Mouse (Mus musculus) embryonic facial prominence, embryonic 12.5 days (tissue): Measurements from ENCODE around the gene Zp3. TPM values are rescaled to one million over a fixed set of nuclear protein-coding genes. Genes with fewer than 3 reads are reported as not detected.
A peak's percentile ranks its signal among the peaks of the same experiment; 100 is the strongest.

Experiments
- ATAC-seq: fragments of 200-750 bp; cut with Nextera tagmentation; 2 replicates; pipeline ENCODE4 v1.8.0; 2017; ENCODE audit not compliant: insufficient number of reproducible peaks, insufficient read depth, low FRiP score, low TSS enrichment
- H3K27ac ChIP-seq: fragments of 300-500 bp; sonication (generic); 2 replicates; pipeline ENCODE4 v1.5.1; 2016; ENCODE audit warnings: mild to moderate bottlenecking
- H3K27me3 ChIP-seq: fragments of 300-500 bp; sonication (generic); 2 replicates; pipeline ENCODE4 v1.6.1; 2016; ENCODE audit warnings: mild to moderate bottlenecking, moderate library complexity
- H3K36me3 ChIP-seq: fragments of 300-500 bp; sonication (generic); 2 replicates; pipeline ENCODE4 v1.6.1; 2016; ENCODE audit warnings: mild to moderate bottlenecking
- H3K4me1 ChIP-seq: fragments of 300-500 bp; sonication (generic); 2 replicates; pipeline ENCODE4 v1.6.1; 2016
- H3K4me2 ChIP-seq: fragments of 300-500 bp; sonication (generic); replicated peaks from 2 replicates; pipeline ENCODE4 v1.6.1; 2016; ENCODE audit warnings: mild to moderate bottlenecking, moderate library complexity
- H3K4me3 ChIP-seq: fragments of 300-500 bp; sonication (generic); 2 replicates; pipeline ENCODE4 v1.5.1; 2016; ENCODE audit warnings: mild to moderate bottlenecking
- H3K9ac ChIP-seq: fragments of 300-500 bp; sonication (generic); 2 replicates; pipeline ENCODE4 v1.6.1; 2016; ENCODE audit warnings: mild to moderate bottlenecking, moderate library complexity
- H3K9me3 ChIP-seq: fragments of 300-500 bp; sonication (generic); 2 replicates; pipeline ENCODE4 v1.6.1; 2016; ENCODE audit warnings: mild to moderate bottlenecking, moderate library complexity
- WGBS: fragments of 180-500 bp; shearing (Covaris S2); methylation state at CpG from one replicate; pipeline ENCODE4 v1.1.7; 2016; 5-methylcytosine and 5-hydroxymethylcytosine counted together
- polyA plus RNA-seq: library from polyadenylated mRNA; unstranded; fragments of >200 nt; fragmentation: Nextera tagmentation; extraction: Ambion mirVana; gene quantifications from 2 replicates; pipeline ENCODE4 v1.2.1, GENCODE M21; 2016

Zp3 gene
- polyA plus RNA-seq, 1 experiment from 2014 or later = 0.12 TPM

DNA sequence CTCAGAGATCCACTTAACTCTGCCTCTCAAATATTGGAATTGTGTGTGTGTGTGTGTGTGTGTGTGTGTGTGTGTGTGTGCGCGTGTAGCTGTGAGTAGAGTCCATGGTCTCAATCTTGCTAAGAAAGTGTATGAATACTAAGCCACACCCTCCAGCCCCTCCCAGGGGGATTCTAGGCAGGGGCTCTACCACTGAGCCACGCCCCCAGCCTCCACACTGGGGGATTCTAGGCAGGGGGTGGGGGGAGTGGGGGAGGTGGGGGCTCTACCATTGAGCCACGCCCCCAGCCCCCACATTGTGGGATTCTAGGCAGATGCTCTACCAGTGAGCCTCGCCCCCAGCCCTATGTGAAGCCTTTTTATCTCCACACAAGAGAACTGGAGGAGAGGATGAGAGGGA lies 33.3 kb upstream of the Zp3 start:
- Histone ChIP-seq H3K4me1 (peaks cover 7% of the 10 kb centered on the region; the same call in 1 of the 2 replicates), H3K27me3 (no peaks in the 10 kb centered on the region), H3K4me3 (no peak overlapping the region), H3K4me2 (no peak overlapping the region; the same call in 1 of the 2 replicates), H3K9me3 (no peaks in the 10 kb centered on the region), H3K27ac (no peak overlapping the region), H3K9ac (no peak overlapping the region), H3K36me3 (no peaks in the 10 kb centered on the region)
- no peak for ATAC-seq
- 66% methylated on average over 5 of the region's 5 CpGs for WGBS

DNA sequence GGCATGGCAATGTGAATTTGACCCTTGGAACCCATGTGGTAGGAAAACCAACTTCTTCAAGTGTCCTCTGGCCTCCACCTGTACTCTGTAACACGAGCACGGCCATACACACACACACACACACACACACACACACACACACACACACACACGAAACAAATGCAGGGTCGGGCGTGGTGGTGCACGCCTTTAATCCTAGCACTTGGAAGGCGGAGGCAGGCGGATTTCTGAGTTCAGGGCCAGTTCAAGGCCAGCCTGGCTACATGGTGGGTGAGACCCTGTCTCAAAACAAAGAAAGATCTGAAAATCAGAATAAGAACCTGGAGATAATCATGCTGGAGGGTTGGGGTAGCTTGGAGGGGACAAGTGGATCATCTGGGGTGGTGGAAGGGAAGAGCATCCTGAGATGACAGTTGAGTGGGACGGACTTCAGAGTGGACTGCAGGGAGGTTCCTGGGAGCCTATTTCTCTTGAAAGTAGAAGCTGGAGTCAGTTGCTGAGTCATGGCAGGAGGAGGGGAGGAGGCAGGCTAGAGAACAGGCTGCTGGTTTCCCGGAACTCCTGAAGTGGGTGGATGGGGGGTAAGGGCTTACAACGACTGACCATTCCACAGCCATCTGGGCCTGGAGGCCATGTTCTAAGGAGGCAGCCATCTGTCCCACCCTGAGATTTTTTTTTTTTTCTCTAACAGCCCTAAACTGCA lies 29.0 kb upstream of the Zp3 start:
- no peaks in the 10 kb centered on the region for H3K27me3 ChIP-seq
- no peak for ATAC-seq
- H3K4me2 ChIP-seq = no peak overlapping the region
- H3K9ac ChIP-seq = no peak overlapping the region
- no peak overlapping the region for H3K27ac ChIP-seq
- WGBS = 77% methylated on average over 11 of the region's 11 CpGs
- H3K4me1 ChIP-seq = peaks cover 5% of the 10 kb centered on the region; the same call in 1 of the 2 replicates
- H3K9me3 ChIP-seq = no peaks in the 10 kb centered on the region
- no peaks in the 10 kb centered on the region for H3K36me3 ChIP-seq
- H3K4me3 ChIP-seq = no peak overlapping the region

DNA sequence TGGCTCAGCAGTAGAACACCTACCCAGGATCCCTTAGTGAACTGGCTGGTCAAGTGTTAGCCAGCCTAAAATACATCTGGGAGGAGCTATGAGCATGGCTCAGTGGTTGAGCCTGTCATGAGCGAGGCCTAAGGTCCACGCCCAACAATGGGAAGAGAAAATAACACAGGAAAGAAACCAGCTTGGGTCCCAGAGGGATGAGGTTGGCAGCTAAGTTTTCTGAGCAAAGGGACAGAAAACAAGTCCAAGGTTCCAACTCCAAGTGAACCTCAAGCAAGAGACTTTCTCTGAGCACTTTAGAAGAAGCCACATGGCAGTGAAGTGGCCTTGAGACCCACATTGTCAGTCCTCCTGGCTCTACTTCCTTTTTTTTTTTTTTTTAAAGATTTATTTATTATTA lies 28.2 kb upstream of the Zp3 start:
- 0 out of 2 replicates have a peak, but pooled peaks have one; percentile 37 for ATAC-seq
- H3K4me2 ChIP-seq = no peak overlapping the region
- WGBS = 95% methylated on average over 2 of the region's 2 CpGs
- no peak overlapping the region for H3K27ac ChIP-seq
- peaks cover 2% of the 10 kb centered on the region; the same call in 1 of the 2 replicates for H3K4me1 ChIP-seq
- H3K9me3 ChIP-seq = no peaks in the 10 kb centered on the region
- no peaks in the 10 kb centered on the region for H3K36me3 ChIP-seq
- no peak overlapping the region for H3K4me3 ChIP-seq
- no peak overlapping the region for H3K9ac ChIP-seq
- H3K27me3 ChIP-seq = no peaks in the 10 kb centered on the region

DNA sequence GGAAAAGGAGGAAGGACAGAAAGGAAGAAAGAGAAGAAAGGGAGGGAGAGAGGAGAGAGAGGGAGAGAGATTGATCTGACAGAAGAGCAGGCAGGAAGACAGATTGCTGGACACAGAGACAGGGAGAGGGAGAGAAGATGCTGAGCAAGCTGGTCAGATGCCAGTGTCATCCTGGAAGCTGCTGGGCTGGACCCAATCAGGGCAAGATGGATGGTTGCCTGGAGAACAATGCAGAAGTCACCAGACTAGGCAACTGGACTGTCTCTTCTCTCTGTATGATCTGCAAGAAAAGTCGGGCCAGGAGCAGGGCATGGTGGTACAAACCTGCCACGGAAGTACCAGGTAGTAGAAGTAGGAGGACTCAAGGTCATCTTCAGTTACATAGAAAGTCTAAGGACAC lies 27.1 kb upstream of the Zp3 start:
- no peak for ATAC-seq

DNA sequence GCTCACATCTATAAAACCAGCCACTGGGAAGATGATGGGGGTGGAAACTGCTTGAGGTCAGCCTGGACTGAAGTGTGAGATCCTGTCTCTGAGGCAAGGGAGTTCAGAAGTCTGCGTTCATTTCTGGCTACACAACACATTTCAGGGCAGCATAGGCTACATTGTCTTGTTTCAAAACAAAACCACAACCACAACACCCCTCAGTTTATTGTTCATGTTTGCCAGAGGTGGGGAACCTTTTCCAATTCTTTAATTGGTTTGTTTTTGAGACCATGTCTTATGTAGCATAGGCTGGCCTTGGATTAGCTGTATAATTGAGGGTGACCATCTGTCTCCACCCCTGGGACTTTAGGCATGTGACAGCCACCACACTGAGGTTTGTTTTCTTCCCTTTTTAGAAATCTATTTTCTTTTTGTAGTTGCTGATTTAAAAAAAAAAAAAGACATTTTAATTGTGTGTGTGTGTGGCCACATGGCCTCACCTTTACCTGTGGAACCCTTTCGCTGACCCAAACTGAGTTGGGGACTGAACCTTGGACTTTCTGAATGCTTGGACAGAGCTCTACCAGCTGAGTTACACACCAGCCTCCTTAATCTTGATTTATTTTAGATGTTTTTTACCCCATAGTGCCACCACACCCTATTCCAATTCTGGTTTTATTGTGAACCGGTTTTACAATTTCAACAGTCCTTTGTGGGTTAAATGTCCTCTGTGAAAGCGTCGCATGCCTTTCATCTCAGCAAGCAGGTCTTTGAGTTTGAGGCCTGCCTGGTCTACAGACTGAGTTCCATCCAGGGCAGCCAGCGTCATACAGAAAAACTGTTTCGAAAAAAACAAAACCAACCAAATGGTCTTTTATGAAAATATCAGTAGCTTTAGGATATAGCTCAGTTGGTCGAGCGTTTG lies 23.3 kb upstream of the Zp3 start:
- WGBS = 86% methylated on average over 9 of the region's 9 CpGs
- Histone ChIP-seq H3K27ac (peak overlapping the region; percentile 84), H3K9ac (no peak overlapping the region; the same call in 1 of the 2 replicates), H3K4me2 (peak overlapping the region; percentile 45), H3K36me3 (no peaks in the 10 kb centered on the region), H3K27me3 (no peaks in the 10 kb centered on the region), H3K4me1 (no peaks in the 10 kb centered on the region), H3K9me3 (no peaks in the 10 kb centered on the region), H3K4me3 (no peak overlapping the region)
- ATAC-seq = no peak

More for the DNA sequence above, 27.1 kb upstream of the Zp3 start:
- Histone ChIP-seq H3K9ac (no peak overlapping the region), H3K9me3 (no peaks in the 10 kb centered on the region), H3K27me3 (no peaks in the 10 kb centered on the region), H3K4me2 (no peak overlapping the region), H3K36me3 (no peaks in the 10 kb centered on the region), H3K4me1 (no peaks in the 10 kb centered on the region), H3K27ac (0 out of 2 replicates have a peak overlapping the region, but pooled peaks have one; percentile 23), H3K4me3 (no peak overlapping the region)
- WGBS = 84% methylated on average over 2 of the region's 2 CpGs

DNA sequence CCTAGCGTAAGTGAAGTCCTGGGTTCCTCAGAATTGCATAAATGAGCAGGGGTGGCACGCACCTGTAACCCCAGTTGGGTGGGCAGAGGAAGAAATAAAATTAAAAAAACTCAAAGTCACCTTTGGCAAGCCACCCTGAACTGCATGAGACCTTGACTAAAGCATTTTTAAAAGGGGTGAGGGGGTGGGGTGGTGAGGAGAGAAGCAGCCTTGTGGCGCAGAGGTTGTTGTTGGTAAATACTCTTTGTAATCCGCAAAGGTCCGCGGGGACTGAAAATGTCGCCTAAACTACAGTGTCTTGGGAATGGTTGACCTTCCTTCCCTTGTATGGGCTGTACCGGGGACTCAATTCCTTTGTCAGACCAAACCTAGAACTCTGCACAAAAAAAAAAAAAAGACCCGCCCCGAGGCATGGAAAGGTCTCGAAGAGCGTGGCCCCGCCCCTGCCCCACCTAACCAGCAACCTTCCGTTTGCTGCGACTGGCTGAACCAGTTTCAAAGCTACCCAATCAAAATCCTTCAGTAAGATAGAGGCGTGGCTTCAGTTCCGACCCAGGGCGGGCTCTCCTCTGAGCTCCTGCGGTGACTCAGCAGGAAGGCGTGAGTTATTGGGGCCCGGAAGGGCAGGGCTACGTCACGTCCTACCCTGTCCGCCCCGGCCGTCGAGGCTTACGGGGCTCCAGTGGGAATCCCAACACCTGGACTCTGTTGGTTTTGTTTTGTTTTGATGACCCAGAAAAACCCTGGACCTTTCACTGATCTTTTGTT lies 22.5 kb upstream of the Zp3 start:
- 7% methylated on average over 28 of the region's 28 CpGs for WGBS
- no peaks in the 10 kb centered on the region for H3K4me1 ChIP-seq
- peak overlapping the region; percentile 84 for H3K27ac ChIP-seq
- peak overlapping the region; percentile 20; the same call in 1 of the 2 replicates for H3K9ac ChIP-seq
- H3K27me3 ChIP-seq = no peaks in the 10 kb centered on the region
- H3K9me3 ChIP-seq = no peaks in the 10 kb centered on the region
- no peaks in the 10 kb centered on the region for H3K36me3 ChIP-seq
- ATAC-seq = peak; percentile 62
- peak overlapping the region; percentile 28 for H3K4me3 ChIP-seq
- H3K4me2 ChIP-seq = peak overlapping the region; percentile 45

DNA sequence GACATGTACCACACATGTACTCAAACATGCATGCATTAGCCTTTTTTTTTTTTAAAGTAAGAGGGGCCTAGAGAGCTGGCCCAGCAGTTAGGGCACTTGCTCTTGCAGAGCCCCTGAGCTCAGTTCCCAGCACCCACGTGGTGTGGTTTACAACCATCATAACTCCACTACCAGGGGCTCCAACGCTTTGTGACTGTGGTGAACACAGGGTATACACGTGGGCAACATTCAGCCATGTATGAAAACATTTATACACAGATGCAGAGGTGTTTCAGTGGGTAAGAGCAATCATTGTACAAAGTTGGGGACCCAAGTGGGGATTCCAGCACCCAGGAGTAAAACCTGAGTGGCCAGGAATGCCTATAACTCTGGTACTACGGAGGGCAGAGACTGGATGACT lies 21.5 kb upstream of the Zp3 start:
- 91% methylated on average over 4 of the region's 4 CpGs for WGBS
- Histone ChIP-seq H3K9ac (no peak overlapping the region), H3K4me2 (no peak overlapping the region), H3K9me3 (no peaks in the 10 kb centered on the region), H3K27ac (no peak overlapping the region; the same call in 1 of the 2 replicates), H3K36me3 (no peaks in the 10 kb centered on the region), H3K27me3 (no peaks in the 10 kb centered on the region), H3K4me3 (0 out of 2 replicates have a peak overlapping the region, but pooled peaks have one; percentile 28), H3K4me1 (0 out of 2 replicates have a peak, but pooled peaks cover 4% of the 10 kb centered on the region)
- no peak for ATAC-seq

DNA sequence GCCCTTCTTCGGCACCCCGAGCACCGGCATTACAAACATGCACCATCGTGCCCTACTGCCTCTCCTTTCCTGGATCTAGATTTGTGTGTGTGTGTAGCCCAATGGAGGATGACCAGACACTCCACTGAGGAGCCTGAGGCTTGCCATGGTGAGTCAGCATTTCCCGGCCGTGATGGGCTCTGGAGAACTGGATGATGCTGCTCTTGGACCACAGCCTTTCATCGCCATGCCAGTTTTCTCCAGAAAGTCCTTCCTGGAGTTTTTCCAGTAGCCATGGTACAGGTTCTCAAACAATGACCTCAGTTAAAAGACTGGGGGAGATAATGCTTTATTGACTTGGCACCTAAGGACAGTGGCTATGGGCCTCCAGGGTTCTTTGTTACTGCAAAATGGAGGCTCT lies 20.0 kb upstream of the Zp3 start:
- H3K9me3 ChIP-seq = no peaks in the 10 kb centered on the region
- no peaks in the 10 kb centered on the region for H3K36me3 ChIP-seq
- H3K4me2 ChIP-seq = no peak overlapping the region
- H3K4me1 ChIP-seq = 0 out of 2 replicates have a peak, but pooled peaks cover 4% of the 10 kb centered on the region
- WGBS = 94% methylated on average over 7 of the region's 7 CpGs
- H3K4me3 ChIP-seq = no peak overlapping the region
- no peak overlapping the region for H3K27ac ChIP-seq
- no peaks in the 10 kb centered on the region for H3K27me3 ChIP-seq
- no peak for ATAC-seq
- H3K9ac ChIP-seq = no peak overlapping the region

DNA sequence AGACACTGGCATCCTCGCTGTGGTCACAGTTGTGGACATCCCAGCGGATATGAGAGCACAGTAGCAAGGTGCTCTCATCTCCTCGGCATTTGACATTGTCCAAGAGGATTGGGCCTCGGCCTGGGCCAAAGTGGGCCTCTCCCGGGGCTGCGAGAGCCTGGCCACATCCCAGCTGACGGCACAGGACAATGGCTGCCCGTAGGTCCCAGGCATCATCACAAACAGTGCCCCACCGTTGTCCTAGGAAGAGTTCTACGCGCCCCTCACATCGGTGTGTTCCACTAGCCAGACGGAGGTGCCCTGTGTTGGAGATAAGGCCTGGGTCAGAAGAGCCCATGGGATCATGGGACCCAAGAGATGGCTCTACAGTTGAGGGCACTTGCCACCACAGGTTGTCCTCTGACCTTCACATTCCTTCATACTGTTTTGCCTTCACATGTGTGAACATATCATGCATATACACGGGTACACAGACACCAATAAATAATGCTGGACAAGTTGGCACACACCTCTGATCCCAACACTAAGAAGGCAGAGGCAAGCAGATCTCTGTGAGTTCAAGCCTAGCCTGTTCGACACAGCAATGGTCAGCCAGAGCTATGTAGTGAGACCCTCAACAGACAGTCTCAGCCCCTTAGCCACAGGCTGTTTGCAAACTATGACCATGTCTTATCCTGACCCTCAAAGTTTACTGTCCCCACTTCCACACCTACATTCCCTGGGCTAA lies 18.8 kb upstream of the Zp3 start:
- no peak overlapping the region for H3K27ac ChIP-seq
- no peak for ATAC-seq
- 94% methylated on average over 15 of the region's 15 CpGs for WGBS
- H3K9me3 ChIP-seq = no peaks in the 10 kb centered on the region
- H3K27me3 ChIP-seq = peaks cover 7% of the 10 kb centered on the region; the same call in 1 of the 2 replicates
- H3K4me1 ChIP-seq = peaks cover 8% of the 10 kb centered on the region; the same call in 1 of the 2 replicates
- H3K4me3 ChIP-seq = no peak overlapping the region
- H3K4me2 ChIP-seq = 0 out of 2 replicates have a peak overlapping the region, but pooled peaks have one; percentile 86
- no peak overlapping the region for H3K9ac ChIP-seq
- H3K36me3 ChIP-seq = no peaks in the 10 kb centered on the region

DNA sequence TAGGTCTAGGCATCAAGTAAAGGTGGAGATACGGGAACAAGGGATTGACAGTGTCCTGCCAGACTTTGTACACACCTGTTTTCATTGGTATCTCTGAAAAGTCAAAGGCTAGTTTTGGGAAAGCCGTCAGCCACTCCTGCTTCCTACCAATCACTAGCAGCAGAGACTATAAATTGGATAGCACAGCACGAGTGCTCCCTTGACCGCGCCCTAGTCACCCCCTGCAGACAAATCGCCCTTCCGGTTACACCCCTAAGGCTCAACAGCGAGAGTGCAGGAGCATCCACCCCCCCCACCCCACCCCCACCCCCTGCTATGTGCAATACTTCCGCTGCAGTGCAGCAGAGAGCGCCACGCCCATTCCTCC lies 17.8 kb upstream of the Zp3 start:
- Histone ChIP-seq H3K4me3 (peak overlapping the region; percentile 54), H3K36me3 (no peaks in the 10 kb centered on the region), H3K9ac (no peak overlapping the region; the same call in 1 of the 2 replicates), H3K4me2 (peak overlapping the region; percentile 86), H3K27ac (peak overlapping the region; percentile 90), H3K9me3 (no peaks in the 10 kb centered on the region), H3K27me3 (peaks cover 7% of the 10 kb centered on the region; the same call in 1 of the 2 replicates), H3K4me1 (peaks cover 8% of the 10 kb centered on the region; the same call in 1 of the 2 replicates)
- peak; percentile 31; the same call in 1 of the 2 replicates for ATAC-seq
- WGBS = 2% methylated on average over 11 of the region's 11 CpGs
